Mouse (Mus musculus) forebrain, embryonic 13.5 days (tissue): Measurements from ENCODE around the gene Map4k4. TPM values are rescaled to one million over a fixed set of nuclear protein-coding genes. Genes with fewer than 3 reads are reported as not detected.

Experiments used
- ATAC-seq: fragments of 200-750 bp; cut with Nextera tagmentation; 2 replicates; pipeline ENCODE4 v1.8.0; 2017
- H3K27ac ChIP-seq: fragments of 300-500 bp; sonication (generic); 2 replicates; pipeline ENCODE4 v1.5.1; 2015; ENCODE audit warnings: inconsistent platforms, mild to moderate bottlenecking, moderate library complexity
- H3K27me3 ChIP-seq: fragments of 300-500 bp; sonication (generic); 2 replicates; pipeline ENCODE4 v1.6.1; 2015; ENCODE audit warnings: mild to moderate bottlenecking, inconsistent platforms
- H3K36me3 ChIP-seq: fragments of 300-500 bp; sonication (generic); 2 replicates; pipeline ENCODE4 v1.6.1; 2015; ENCODE audit warnings: mild to moderate bottlenecking, inconsistent platforms; ENCODE audit not compliant: poor library complexity, severe bottlenecking
- H3K4me1 ChIP-seq: fragments of 300-500 bp; sonication (generic); 2 replicates; pipeline ENCODE4 v1.6.1; 2015; ENCODE audit warnings: inconsistent platforms
- H3K4me2 ChIP-seq: fragments of 300-500 bp; sonication (generic); 2 replicates; pipeline ENCODE4 v1.6.1; 2015; ENCODE audit warnings: inconsistent platforms, mild to moderate bottlenecking, moderate library complexity
- H3K4me3 ChIP-seq: fragments of 300-500 bp; sonication (generic); 2 replicates; pipeline ENCODE4 v1.5.1; 2015; ENCODE audit warnings: mild to moderate bottlenecking, inconsistent platforms
- H3K9ac ChIP-seq: fragments of 300-500 bp; sonication (generic); 2 replicates; pipeline ENCODE4 v1.6.1; 2015; ENCODE audit warnings: mild to moderate bottlenecking, inconsistent platforms
- H3K9me3 ChIP-seq: fragments of 300-500 bp; sonication (generic); replicated peaks from 2 replicates; pipeline ENCODE4 v1.6.1; 2016; ENCODE audit warnings: inconsistent platforms
- WGBS: fragments of 180-500 bp; shearing (Covaris S2); methylation state at CpG from one replicate; pipeline ENCODE4 v1.1.7; 2015; 5-methylcytosine and 5-hydroxymethylcytosine counted together
- polyA plus RNA-seq: library from polyadenylated mRNA; unstranded; fragments of >200 nt; fragmentation: Nextera tagmentation; extraction: Ambion mirVana; gene quantifications from 2 replicates; pipeline ENCODE4 v1.2.1, GENCODE M21; 2015

Gene Map4k4
- polyA plus RNA-seq, 1 experiment from 2014 or later: 49.9 TPM

DNA sequence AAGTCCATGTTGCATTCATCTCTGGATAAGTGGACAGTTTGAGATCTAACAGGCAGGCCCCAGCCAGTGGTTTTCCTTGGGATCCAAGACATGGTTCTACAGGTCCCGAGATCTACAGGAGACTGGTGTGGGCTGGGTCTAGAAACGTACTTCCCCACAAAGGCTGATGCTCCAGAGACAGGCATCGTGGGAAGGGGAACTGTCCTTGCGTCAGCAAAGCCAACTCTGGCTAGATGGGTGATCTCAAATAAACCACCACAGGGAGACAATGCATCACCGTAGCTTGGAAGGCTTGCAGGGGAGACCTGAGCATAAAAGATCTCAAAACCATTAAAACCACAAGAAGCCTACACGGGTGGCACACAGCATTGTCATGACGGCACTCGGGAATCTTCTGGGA is 163.8 kb downstream of the Map4k4 start:
- Histone ChIP-seq H3K9ac (no peak overlapping the region), H3K4me2 (no peak overlapping the region), H3K27ac (no peak overlapping the region), H3K4me3 (no peak overlapping the region), H3K4me1 (no peaks in the 10 kb centered on the region; the same call in 1 of the 2 replicates), H3K36me3 (no peaks in the 10 kb centered on the region), H3K27me3 (no peaks in the 10 kb centered on the region), H3K9me3 (no peaks in the 10 kb centered on the region)
- WGBS: 94% methylated on average over 8 of the region's 8 CpGs
- ATAC-seq: no peak

DNA sequence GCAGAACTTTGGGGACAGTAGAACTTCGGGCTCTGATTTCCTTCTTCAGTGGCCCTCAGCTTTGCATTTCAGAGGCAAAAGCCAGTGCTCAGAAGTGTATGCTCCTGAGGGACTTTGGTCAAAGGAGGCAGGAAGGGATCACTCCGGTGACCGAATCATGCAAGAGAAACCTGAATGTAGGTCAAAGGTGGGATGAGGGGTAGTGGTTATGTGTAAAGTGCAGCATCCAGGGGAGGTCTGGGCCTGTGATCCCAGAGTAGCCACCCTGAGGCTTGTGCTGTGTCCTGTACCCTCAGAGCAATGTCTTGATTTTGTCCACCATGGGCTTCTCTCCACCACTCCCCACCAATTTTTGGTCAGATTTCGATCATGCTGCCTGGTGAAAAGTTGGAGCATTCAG is 171.8 kb downstream of the Map4k4 start:
- H3K27me3 ChIP-seq: no peaks in the 10 kb centered on the region
- H3K4me3 ChIP-seq: no peak overlapping the region
- no peak for ATAC-seq
- WGBS: 84% methylated on average over 4 of the region's 4 CpGs
- no peak overlapping the region for H3K9ac ChIP-seq
- no peaks in the 10 kb centered on the region for H3K9me3 ChIP-seq
- H3K4me1 ChIP-seq: no peaks in the 10 kb centered on the region
- H3K36me3 ChIP-seq: no peaks in the 10 kb centered on the region
- no peak overlapping the region for H3K27ac ChIP-seq
- no peak overlapping the region for H3K4me2 ChIP-seq

DNA sequence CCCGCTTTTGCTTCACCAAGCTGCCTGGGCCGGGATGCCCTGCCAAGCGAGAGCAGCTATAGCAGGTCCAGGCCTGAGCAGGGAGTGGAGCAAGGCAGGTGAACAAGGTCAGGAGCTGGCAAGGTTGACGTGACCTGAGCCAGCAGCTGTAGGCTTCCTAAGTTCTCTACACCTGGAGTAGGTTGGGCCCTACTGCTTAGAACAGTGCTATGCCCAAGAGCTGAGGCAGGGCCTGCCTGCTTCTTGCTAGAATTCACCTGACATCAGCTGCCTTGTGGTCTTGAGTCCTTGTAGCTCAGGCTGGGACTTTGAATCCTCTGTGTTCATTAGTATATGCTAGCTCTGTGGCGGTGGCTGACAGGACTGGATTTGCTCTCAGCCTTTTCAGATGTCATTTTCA is 173.1 kb downstream of the Map4k4 start, which contains the start of gene Il1r2:
TSS of gene Il1r2 (plus strand) at position 301 of the 400 bp plus-strand sequence.
- no peak within 1 kb of the TSS for H3K4me2 ChIP-seq
- H3K27ac ChIP-seq: no peak within 1 kb of the TSS
- no peaks in the 10 kb centered on the region for H3K9me3 ChIP-seq
- no peaks in the 10 kb centered on the region for H3K4me1 ChIP-seq
- H3K9ac ChIP-seq: no peak within 1 kb of the TSS
- H3K27me3 ChIP-seq: no peaks in the 10 kb centered on the region
- no peak within 1 kb of the TSS for H3K4me3 ChIP-seq
- no peaks in the 10 kb centered on the region for H3K36me3 ChIP-seq
- WGBS: 91% methylated on average over 5 of the region's 5 CpGs
- ATAC-seq: no peak

Other genes starting within 250 kb of the Map4k4 start
- 0.33 and 0.56 TPM in 2 replicates for gene Creg2, start 249.4 kb upstream of the Map4k4 start, polyA plus RNA-seq
- gene Rfx8, start 179.9 kb upstream of the Map4k4 start, polyA plus RNA-seq: 0.18 and 0.20 TPM in 2 replicates
- gene Gm3646, start 95.6 kb upstream of the Map4k4 start, polyA plus RNA-seq: not detected in 2 replicates
- gene Il1r2, start 173.2 kb downstream of the Map4k4 start, polyA plus RNA-seq: 0.16 and 0.21 TPM in 2 replicates